Mouse (Mus musculus) erythroblast, embryonic 14.5 days (primary cell): ENCODE results near the gene Klk11.

Source experiments
- GATA1 ChIP-seq: IDR thresholded peaks from 2 replicates; pipeline ENCODE4 v1.6.1; 2012; ENCODE audit warnings: low read length, inconsistent platforms, mixed read lengths
- TAL1 ChIP-seq: IDR thresholded peaks from 3 replicates; pipeline ENCODE4 v1.6.1; 2012; ENCODE audit warnings: low read length, inconsistent platforms, mixed read lengths

DNA sequence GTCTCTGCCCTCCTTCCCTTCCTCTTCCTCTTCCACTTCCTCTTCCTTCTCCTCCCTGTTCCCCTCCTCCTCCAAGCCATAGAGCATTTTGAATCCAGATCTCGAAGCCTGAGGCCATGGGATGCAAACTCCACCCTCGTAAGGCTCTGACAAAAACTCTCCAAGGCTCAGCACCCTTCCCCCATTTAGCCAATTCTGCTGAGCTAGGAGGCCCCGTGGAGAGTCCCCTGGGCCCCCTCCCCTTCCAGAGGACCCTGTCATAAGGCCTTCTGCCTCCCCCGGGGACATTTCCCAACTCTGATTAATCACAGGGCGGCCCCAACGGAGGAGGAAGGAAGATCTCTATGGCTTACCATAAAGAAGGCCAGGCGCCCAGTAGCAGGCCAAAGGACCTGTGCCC, 17.2 kb downstream of the Klk11 start, which contains the start of gene Klk9:
- TF ChIP-seq GATA1 = no peak
- no peak for TF ChIP-seq TAL1
